Mouse (Mus musculus): ENCODE data around the gene 6030408B16Rik. TPM values are rescaled to one million over a fixed set of nuclear protein-coding genes. Genes with fewer than 3 reads are reported as not detected.
"Not testable (repeated sequence)": the region's sequence is repeated elsewhere in the genome, so short reads cannot be mapped to it uniquely, and the experiment has no call there.

6030408B16Rik gene
- total RNA-seq, 2 experiments from 2014 or later: 2.3 to 3.6 TPM

DNA sequence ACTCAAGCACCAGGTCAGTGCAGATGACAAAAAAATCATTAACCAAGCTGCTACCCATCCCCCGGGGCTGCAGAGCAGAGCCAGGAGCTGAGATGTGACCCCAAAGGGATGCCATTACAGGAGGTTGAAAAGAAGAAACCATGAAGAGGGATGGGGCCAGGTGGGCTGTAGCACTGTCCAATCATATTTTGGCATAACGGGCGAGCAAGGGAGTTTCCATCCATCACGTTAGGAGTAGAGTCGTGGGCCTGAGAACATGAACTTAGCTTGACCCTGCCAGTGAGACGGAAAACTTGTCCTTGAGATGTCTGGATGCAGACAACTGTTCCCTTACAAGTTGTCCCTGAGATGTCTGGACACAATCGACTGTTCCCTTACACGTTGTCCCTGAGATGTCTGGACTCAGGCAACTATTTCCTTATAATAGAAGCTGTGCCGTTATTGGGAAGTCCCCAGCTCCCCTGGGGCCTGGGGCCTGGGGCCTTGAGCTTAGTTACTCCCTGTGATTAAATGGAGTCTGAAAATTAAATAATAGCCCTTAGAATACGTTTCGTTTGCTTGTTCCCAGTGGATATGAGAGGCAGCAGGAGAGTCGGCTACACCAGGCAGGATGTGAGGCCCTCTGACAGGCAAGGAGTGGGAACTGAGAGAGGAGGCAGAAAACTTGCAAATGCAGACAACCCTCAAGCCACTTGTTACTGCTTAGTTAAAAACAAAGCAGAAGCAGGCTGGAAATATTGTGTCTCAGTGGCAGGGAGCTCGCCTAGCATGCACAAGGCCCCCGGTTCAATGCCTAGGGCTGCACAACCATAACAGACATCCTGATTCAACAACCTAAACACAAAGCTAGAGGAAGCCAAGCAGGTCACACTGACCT is 26.1 kb downstream of the 6030408B16Rik start:
- intact Hi-C loops (cut with DNase I): no loop called here
- peak; percentile 29 to 38 for DNase-seq

- intact Hi-C loops (cut with DNase I): no loop called here
- DNase-seq: no peak
Observed at GRCm38 (mm10) chr15:101320010-101320617, 27.1 kb downstream of the 6030408B16Rik start.

- intact Hi-C loops (cut with DNase I): no loop called here
- peak in 1 of 2 experiments; percentile 46 for DNase-seq
Observed at GRCm38 (mm10) chr15:101320618-101321041, 27.6 kb downstream of the 6030408B16Rik start.

GRCm38 (mm10) chr15:101321126-101321525 is 28.1 kb downstream of the 6030408B16Rik start:
- no peak for DNase-seq
- intact Hi-C loops (cut with DNase I): no loop called here

DNA sequence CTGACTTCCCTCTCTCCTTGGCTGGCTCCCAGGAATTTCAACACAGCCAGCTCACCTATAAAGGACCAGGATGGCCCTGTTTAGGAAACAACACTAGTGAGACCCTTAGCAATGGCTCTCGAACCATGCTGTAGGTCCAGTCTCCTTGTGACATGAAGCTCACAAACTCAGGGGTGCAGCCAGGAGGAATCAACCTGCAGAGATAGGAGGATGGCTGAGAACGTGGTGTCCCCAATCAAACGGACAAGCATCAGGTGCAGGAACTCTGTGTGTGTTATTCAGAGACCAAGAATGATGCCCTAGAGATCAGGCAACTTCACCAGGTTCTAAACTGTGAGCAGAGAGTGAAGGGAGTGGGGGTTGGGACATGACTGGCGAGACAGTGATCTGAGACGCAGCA is 29.1 kb downstream of the 6030408B16Rik start:
- DNase-seq: no peak
- intact Hi-C loops (cut with DNase I): no loop called here

DNA sequence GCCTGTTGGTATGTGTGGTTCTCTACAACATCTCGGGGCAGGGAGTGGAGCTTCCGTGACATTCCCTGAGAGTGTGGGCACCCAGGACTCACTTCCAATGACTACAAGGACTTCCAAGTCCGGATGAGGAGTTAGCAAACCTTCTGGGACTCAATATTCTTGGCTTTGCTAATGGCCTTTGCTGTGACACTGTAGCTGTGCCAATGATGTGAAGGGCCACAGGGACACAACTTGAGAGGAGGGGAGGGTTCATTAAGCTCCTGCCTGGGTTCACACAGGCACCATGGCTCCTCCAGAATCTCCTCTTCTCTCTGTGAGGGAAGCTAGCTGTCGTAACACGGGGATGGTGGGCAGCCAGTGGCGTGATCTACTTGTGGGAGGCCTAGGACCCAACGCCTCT is 29.6 kb downstream of the 6030408B16Rik start:
- intact Hi-C loops (cut with DNase I): no loop called here
- DNase-seq: no peak

DNA sequence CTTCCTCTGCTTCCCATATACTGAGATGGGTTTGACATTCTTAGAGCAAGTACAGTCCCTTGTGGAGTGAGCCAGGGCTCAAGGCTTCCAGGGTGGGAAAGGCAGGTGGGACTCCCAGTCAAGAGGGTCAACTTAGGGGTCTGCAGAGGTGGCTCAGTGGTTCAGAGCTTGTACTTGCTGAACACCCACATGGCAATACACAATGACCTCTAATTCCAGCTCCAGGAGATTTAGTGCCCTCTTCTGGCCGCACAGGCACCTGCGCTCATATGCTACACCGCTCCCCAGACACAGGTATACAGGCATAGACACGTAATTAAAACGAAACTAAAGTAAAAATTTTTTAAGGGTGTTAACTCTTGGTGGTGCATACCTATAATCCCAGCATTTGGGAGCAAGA is 30.5 kb downstream of the 6030408B16Rik start:
- no peak for DNase-seq
- intact Hi-C loops (cut with DNase I): no loop called here

GRCm38 (mm10) chr15:101324409-101324808 is 31.4 kb downstream of the 6030408B16Rik start:
- intact Hi-C loops (cut with DNase I); DNase-seq: not testable (repeated sequence)

- intact Hi-C loops (cut with DNase I): loop anchor here (2.0 kb wide), 1 partner anchor 659 kb away; no protein-coding TSS in a partner anchor
- DNase-seq: no peak
Observed at GRCm38 (mm10) chr15:101325991-101326534, 33.1 kb downstream of the 6030408B16Rik start.

DNA sequence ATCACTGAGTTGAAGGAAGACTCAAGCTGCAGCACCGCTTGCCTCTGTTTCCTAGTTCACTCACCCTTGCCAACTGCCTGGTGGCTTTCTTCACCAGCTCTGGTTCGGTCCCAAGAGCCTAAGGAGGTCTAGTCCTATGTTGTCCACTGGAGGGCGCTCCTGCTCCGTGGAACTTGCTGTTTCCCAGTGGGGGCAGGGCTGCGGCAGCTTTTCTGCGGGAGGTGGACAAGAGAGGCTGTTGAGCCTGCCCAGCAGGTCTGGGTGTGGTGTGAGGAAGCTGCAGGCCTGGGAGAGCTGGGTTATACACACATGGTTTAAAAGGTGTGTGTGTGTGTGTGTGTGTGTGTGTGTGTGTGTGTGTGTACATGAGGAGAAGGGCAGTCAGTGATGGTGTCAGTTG is 34.3 kb downstream of the 6030408B16Rik start:
- intact Hi-C loops (cut with DNase I): loop anchor here (2.0 kb wide), 1 partner anchor 658 kb away; no protein-coding TSS in a partner anchor
- DNase-seq: peak; percentile 86 to 95

DNA sequence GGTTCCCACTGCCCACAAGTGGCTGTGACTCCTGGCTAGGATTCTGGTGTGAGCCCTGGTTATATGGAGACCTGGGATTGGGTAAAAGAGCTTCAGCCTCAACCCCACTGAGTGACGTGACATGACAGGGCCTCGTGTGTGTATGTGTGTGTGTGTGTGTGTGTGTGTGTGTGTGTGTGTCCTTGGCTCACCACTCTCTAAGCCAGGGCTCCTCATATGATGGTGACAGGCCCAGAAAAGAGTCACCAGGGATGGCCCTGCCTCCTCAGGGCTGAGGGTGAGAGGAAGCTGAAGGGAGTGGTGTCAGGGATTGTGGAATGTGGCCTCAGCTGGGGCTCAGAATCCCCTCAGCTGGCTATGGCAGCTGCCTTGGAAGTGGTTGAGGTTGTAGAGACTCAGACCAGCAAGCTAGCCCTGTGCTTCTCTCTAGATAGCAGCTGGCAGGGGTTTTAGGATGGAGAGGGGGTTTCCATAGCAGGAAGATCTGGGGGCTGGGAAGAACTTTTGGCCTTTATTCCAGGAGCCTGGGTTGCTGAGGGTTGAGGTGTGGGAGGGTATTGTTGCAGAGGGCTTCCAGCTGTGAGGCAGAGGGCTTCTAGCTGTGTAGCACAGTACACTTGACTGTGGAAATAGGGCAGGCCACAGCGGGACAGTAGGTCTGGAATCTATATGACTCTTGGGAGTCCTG is 36.0 kb downstream of the 6030408B16Rik start:
- DNase-seq: peak in 1 of 2 experiments; percentile 37
- intact Hi-C loops (cut with DNase I): no loop called here

GRCm38 (mm10) chr15:101329564-101329892 is 36.5 kb downstream of the 6030408B16Rik start:
- intact Hi-C loops (cut with DNase I): no loop called here
- no peak for DNase-seq

DNA sequence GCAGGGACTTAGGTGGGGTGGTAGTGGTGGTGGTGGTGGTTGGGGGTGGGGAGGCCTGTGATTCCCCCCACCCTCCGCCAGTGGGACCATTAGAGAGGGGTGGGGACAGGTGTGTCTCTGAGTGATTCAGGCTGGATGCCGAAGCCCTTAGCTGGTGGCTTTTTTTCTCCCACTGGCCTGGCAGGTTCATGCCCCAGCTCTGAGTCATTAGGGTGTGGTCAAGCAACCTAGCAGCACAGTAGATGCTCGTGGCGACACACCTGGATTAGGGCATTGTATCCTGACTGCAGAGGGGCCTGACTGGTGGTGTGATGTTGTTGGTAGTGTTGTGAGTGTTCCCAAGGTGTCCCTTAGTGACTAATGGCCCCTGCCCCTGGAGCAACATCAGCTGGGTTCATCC is 38.1 kb downstream of the 6030408B16Rik start:
- DNase-seq: no peak
- intact Hi-C loops (cut with DNase I): loop anchor here (10.0 kb wide), 1 partner anchor 374 kb away; no protein-coding TSS in a partner anchor

DNA sequence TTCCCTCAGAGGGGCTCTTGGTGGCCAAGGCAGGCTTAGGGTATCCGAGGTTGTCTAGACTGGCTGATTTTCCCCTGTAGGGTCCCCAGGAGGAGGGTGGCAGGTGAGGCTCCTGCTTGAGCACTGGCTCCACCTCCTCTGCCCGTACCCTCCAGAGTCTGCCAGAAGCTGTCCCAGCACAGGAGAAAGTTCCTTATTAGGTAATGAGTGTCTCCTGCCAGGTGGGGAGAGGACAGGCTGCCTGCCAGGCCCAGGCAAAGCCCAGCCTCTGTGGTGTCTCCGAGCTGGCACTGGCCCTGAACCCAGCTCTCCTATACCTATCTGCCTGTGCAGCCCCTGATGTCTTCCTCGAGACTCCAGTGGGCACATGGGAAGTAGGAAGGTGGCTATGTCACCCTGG is 39.4 kb downstream of the 6030408B16Rik start:
- DNase-seq: no peak
- intact Hi-C loops (cut with DNase I): loop anchor here (10.0 kb wide), 1 partner anchor 372 kb away; no protein-coding TSS in a partner anchor

DNA sequence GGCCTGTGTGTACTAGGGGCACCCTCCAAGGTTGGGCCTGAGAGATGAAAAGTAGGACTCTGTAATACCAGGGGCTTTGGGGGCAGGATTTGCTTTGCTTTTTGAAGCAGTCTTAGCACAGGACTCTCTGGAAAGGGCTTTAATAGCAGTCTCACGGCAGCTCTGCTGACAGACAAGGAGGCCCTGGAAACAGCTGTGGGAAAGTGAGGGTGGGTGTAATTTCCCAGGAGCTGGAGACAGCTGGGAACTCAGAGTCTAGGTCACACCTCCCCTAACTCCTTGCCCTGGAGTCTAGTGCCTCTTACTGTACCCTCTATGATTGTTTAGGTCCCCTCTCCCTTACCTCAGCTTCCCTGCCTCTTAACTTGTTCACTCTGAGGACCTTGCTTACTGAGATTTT is 40.2 kb downstream of the 6030408B16Rik start:
- no peak for DNase-seq
- intact Hi-C loops (cut with DNase I): loop anchor here (10.0 kb wide), 1 partner anchor 372 kb away; no protein-coding TSS in a partner anchor

DNA sequence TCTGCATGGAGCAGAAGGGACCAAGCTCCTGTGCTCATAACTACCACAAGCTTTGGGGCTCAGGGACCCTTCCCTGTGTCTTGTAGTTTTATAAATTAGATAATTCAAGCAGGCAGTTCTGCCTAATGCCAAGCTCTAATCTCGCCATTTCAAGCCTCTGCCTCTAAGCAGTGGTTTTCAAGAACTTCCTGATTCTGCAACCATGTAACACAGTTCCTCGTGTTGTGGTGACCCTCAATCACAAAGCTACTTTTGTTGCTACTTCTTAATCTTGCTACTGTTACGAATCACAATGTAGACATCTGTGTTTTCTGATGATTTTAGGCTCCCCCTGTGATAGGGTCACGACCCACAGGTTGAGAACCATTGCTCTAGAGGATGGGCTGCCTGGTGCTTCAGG is 40.6 kb downstream of the 6030408B16Rik start:
- DNase-seq: no peak
- intact Hi-C loops (cut with DNase I): loop anchor here (10.0 kb wide), 1 partner anchor 371 kb away; no protein-coding TSS in a partner anchor

GRCm38 (mm10) chr15:101336474-101337174 is 43.6 kb downstream of the 6030408B16Rik start:
- intact Hi-C loops (cut with DNase I): loop anchor here (5.0 to 10.0 kb wide), 2 partner anchors 368 to 731 kb away; no protein-coding TSS in a partner anchor
- peak in 1 of 2 experiments; percentile 21 for DNase-seq

DNA sequence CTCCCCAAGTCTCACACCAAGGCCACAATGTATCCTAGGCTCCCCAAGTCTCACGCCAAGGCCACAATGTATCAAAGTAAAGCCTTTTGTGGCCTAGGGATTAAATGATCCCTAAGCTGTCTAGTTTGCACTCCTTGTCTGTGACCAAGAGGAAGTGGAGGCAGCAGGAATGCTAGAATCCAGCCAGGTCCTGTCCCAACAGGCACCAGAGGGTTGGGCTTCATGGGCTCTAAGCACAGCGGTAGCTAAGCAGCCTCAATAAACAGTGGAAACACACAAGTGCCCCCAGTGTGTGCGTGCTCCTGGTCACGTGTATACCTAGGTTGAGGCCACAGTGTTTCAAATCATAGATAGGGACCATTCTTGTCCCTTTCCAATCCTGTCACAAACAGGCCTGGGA is 45.3 kb downstream of the 6030408B16Rik start:
- peak; percentile 46 to 52 for DNase-seq
- intact Hi-C loops (cut with DNase I): loop anchor here (2.0 to 10.0 kb wide), 4 partner anchors 48 to 729 kb away; no protein-coding TSS in a partner anchor

DNA sequence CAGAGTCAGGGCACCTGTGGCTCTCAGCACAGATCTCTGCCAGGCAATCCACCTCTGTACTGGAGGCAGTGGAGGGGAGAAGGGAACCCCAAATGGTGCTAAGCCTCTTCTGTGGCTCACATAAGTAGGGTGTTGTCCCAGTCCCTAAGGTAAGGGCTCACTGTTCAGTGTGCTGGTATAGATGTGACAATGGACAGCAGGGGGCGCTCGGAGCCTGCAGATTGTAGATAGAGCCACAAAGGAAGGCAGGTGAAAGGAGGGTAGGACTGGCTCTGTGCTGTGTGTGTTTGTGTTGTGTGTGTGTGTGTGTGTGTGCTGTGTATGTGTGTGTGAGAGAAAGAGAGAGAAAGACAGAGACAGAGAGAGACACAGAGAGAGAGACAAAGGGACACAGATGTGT is 46.5 kb downstream of the 6030408B16Rik start:
- peak; percentile 88 to 93 for DNase-seq
- intact Hi-C loops (cut with DNase I): loop anchor here (1.0 to 10.0 kb wide), 5 partner anchors 47 to 728 kb away; no protein-coding TSS in a partner anchor
